Mouse (Mus musculus): ENCODE data around the gene Adam17. TPM values are rescaled to one million over a fixed set of nuclear protein-coding genes. Genes with fewer than 3 reads are reported as not detected.

Gene Adam17
- total RNA-seq, 2 experiments from 2014 or later = 48.9 to 57.0 TPM

- DNase-seq (ENCODE audit: low spot score in 2 of 2) = no peak
These were observed 10.2 kb downstream of the Adam17 start for GRCm38 (mm10) chr12:21363195-21363594.

GRCm38 (mm10) chr12:21362686-21363085 is 10.7 kb downstream of the Adam17 start:
- DNase-seq (ENCODE audit: low spot score in 2 of 2) = no peak

- no peak for DNase-seq (ENCODE audit: low spot score in 2 of 2)
These were observed 19.8 kb downstream of the Adam17 start for GRCm38 (mm10) chr12:21353681-21354080.

GRCm38 (mm10) chr12:21350113-21350876 is 23.1 kb downstream of the Adam17 start:
- DNase-seq (ENCODE audit: low spot score in 2 of 2) = no peak

GRCm38 (mm10) chr12:21346972-21347371 is 26.5 kb downstream of the Adam17 start:
- no peak for DNase-seq (ENCODE audit: low spot score in 2 of 2)

- no peak for DNase-seq (ENCODE audit: low spot score in 2 of 2)
These were observed 32.8 kb downstream of the Adam17 start for GRCm38 (mm10) chr12:21340674-21341073.

- DNase-seq (ENCODE audit: low spot score in 2 of 2) = no peak
These were observed 36.3 kb downstream of the Adam17 start for GRCm38 (mm10) chr12:21337171-21337570.

GRCm38 (mm10) chr12:21335869-21336268 is 37.6 kb downstream of the Adam17 start:
- no peak for DNase-seq (ENCODE audit: low spot score in 2 of 2)

GRCm38 (mm10) chr12:21333766-21334165 is 39.7 kb downstream of the Adam17 start:
- DNase-seq (ENCODE audit: low spot score in 2 of 2) = no peak

- no peak for DNase-seq (ENCODE audit: low spot score in 2 of 2)
These were observed 40.4 kb downstream of the Adam17 start for GRCm38 (mm10) chr12:21333021-21333420.

GRCm38 (mm10) chr12:21331711-21332110 is 41.7 kb downstream of the Adam17 start:
- no peak for DNase-seq (ENCODE audit: low spot score in 2 of 2)

- no peak for DNase-seq (ENCODE audit: low spot score in 2 of 2)
These were observed 42.4 kb downstream of the Adam17 start for GRCm38 (mm10) chr12:21330961-21331576.

- DNase-seq (ENCODE audit: low spot score in 2 of 2) = no peak
These were observed 43.6 kb downstream of the Adam17 start for GRCm38 (mm10) chr12:21329661-21330400.

GRCm38 (mm10) chr12:21326325-21326724 is 47.1 kb downstream of the Adam17 start:
- no peak for DNase-seq (ENCODE audit: low spot score in 2 of 2)

GRCm38 (mm10) chr12:21325266-21325665 is 48.2 kb downstream of the Adam17 start:
- no peak for DNase-seq (ENCODE audit: low spot score in 2 of 2)

GRCm38 (mm10) chr12:21324101-21324500 is 49.3 kb downstream of the Adam17 start:
- DNase-seq (ENCODE audit: low spot score in 2 of 2) = no peak

- no peak for DNase-seq (ENCODE audit: low spot score in 2 of 2)
These were observed 50.6 kb downstream of the Adam17 start for GRCm38 (mm10) chr12:21322856-21323255.

- no peak for DNase-seq (ENCODE audit: low spot score in 2 of 2)
These were observed 51.1 kb downstream of the Adam17 start for GRCm38 (mm10) chr12:21322296-21322695.

- no peak for DNase-seq (ENCODE audit: low spot score in 2 of 2)
These were observed 52.3 kb downstream of the Adam17 start for GRCm38 (mm10) chr12:21321170-21321569.

GRCm38 (mm10) chr12:21320317-21320716 is 53.1 kb downstream of the Adam17 start:
- DNase-seq (ENCODE audit: low spot score in 2 of 2) = no peak

GRCm38 (mm10) chr12:21318143-21318895 is 55.1 kb downstream of the Adam17 start:
- peak in 1 of 2 experiments; percentile 52 for DNase-seq (ENCODE audit: low spot score in 2 of 2)
